Mouse (Mus musculus) lung, embryonic 16.5 days (tissue): ENCODE results near the gene Nop56. TPM values are rescaled to one million over a fixed set of nuclear protein-coding genes. Genes with fewer than 3 reads are reported as not detected.
A peak's percentile ranks its signal among the peaks of the same experiment; 100 is the strongest.

ENCODE experiments used
- ATAC-seq: fragments of 200-750 bp; cut with Nextera tagmentation; 2 replicates; pipeline ENCODE4 v1.8.0; 2017; ENCODE audit warnings: low read depth, mild to moderate bottlenecking, moderate library complexity
- H3K27ac ChIP-seq: fragments of 300-500 bp; sonication (generic); 2 replicates; pipeline ENCODE4 v1.5.1; 2014; ENCODE audit warnings: mild to moderate bottlenecking, control low read depth, low read length
- H3K27me3 ChIP-seq: fragments of 300-500 bp; sonication (generic); 2 replicates; pipeline ENCODE4 v1.6.1; 2014; ENCODE audit warnings: low read depth, low read length, mixed read lengths; ENCODE audit not compliant: control insufficient read depth, insufficient read depth
- H3K36me3 ChIP-seq: fragments of 300-500 bp; sonication (generic); 2 replicates; pipeline ENCODE4 v1.6.1; 2014; ENCODE audit warnings: low read length; ENCODE audit not compliant: control insufficient read depth, insufficient read depth
- H3K4me1 ChIP-seq: fragments of 300-500 bp; sonication (generic); replicated peaks from 2 replicates; pipeline ENCODE4 v1.6.1; 2014; ENCODE audit warnings: low read length, mixed read lengths; ENCODE audit not compliant: control insufficient read depth, insufficient read depth
- H3K4me2 ChIP-seq: fragments of 300-500 bp; sonication (generic); 2 replicates; pipeline ENCODE4 v1.6.1; 2014; ENCODE audit warnings: low read depth, low read length, control low read depth
- H3K4me3 ChIP-seq: fragments of 300-500 bp; sonication (generic); 2 replicates; pipeline ENCODE4 v1.5.1; 2014; ENCODE audit warnings: mild to moderate bottlenecking, low read length, control low read depth
- H3K9ac ChIP-seq: fragments of 300-500 bp; sonication (generic); 2 replicates; pipeline ENCODE4 v1.6.1; 2014; ENCODE audit warnings: low read length, control low read depth
- H3K9me3 ChIP-seq: fragments of 300-500 bp; sonication (generic); 2 replicates; pipeline ENCODE4 v1.6.1; 2016; ENCODE audit warnings: low read length; ENCODE audit not compliant: control insufficient read depth
- WGBS: fragments of 180-500 bp; shearing (Covaris S2); extraction: QIAGEN DNeasy Blood & Tissue Kit; methylation state at CpG from one replicate; pipeline ENCODE4 v1.1.7; 2014; 5-methylcytosine and 5-hydroxymethylcytosine counted together
- polyA plus RNA-seq: library from polyadenylated mRNA; unstranded; fragments of >200 nt; fragmentation: Nextera tagmentation; extraction: Ambion mirVana; gene quantifications from 2 replicates; pipeline ENCODE4 v1.2.1, GENCODE M21; 2015

The Nop56 gene
- polyA plus RNA-seq, 1 experiment from 2014 or later = 233 TPM

GRCm38 (mm10) chr2:130293009-130293408, 18.8 kb downstream of the Nop56 start:
- peaks cover 27% of the 10 kb centered on the region for H3K27me3 ChIP-seq
- 54% methylated on average over 3 of the region's 3 CpGs for WGBS
- no peak overlapping the region for H3K9ac ChIP-seq
- no peaks in the 10 kb centered on the region for H3K36me3 ChIP-seq
- peaks cover 11% of the 10 kb centered on the region; the same call in 1 of the 2 replicates for H3K4me1 ChIP-seq
- H3K4me3 ChIP-seq = no peak overlapping the region
- H3K9me3 ChIP-seq = no peaks in the 10 kb centered on the region
- ATAC-seq = no peak
- no peak overlapping the region for H3K4me2 ChIP-seq
- H3K27ac ChIP-seq = no peak overlapping the region

- WGBS = 5% methylated on average over 4 of the region's 4 CpGs
- H3K9ac ChIP-seq = no peak overlapping the region
- no peak for ATAC-seq
- peaks cover 27% of the 10 kb centered on the region for H3K27me3 ChIP-seq
- H3K4me1 ChIP-seq = peaks cover 11% of the 10 kb centered on the region; the same call in 1 of the 2 replicates
- H3K4me3 ChIP-seq = no peak overlapping the region
- H3K4me2 ChIP-seq = no peak overlapping the region
- H3K36me3 ChIP-seq = no peaks in the 10 kb centered on the region
- H3K27ac ChIP-seq = no peak overlapping the region
- H3K9me3 ChIP-seq = no peaks in the 10 kb centered on the region
These were observed 19.3 kb downstream of the Nop56 start for GRCm38 (mm10) chr2:130293486-130293885.

DNA sequence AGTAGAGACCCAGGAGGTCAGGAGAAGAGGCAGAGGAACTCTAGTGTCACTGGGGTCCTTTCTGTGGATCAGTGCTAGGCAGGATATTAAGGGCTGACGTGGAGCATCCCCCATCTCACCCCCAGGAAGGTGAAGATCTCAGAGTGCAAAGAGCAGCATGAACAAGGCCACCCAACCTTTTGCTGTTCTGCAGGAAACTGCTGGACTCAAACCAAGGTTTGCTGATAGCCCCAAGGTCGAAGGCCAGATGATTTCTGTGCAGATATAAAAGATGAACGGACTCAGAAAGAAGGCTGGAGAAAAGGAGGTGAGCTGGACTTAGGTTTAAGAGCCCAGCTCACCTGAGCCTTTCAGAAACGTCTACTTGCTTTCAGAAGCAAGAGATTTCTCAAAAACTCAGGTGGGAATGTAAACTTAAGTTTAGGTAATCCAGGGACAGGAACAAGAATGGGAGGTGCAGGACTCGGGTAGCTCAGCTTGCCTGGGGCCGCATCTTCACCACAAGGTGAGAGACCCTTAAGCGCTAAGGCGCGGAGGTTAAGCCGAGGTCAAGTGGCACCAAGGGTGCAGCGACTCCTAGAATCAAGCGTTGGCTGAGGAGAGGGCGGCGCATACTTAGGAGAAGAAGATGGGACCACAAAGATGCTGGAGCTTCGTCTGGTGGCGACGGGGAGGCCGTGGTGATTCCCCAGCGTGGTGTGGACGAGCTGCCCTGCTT, 20.1 kb downstream of the Nop56 start:
- Histone ChIP-seq H3K4me3 (peak overlapping the region; percentile 81), H3K36me3 (no peaks in the 10 kb centered on the region), H3K9ac (peak overlapping the region; percentile 76), H3K4me1 (peaks cover 11% of the 10 kb centered on the region; the same call in 1 of the 2 replicates), H3K27me3 (peaks cover 27% of the 10 kb centered on the region), H3K4me2 (peak overlapping the region; percentile 92), H3K9me3 (no peaks in the 10 kb centered on the region), H3K27ac (no peak overlapping the region)
- 6% methylated on average over 20 of the region's 20 CpGs for WGBS
- ATAC-seq = no peak

- Histone ChIP-seq H3K9me3 (no peaks in the 10 kb centered on the region), H3K27ac (0 out of 2 replicates have a peak within 1 kb of the TSS, but pooled peaks have one; percentile 12), H3K27me3 (peaks cover 27% of the 10 kb centered on the region), H3K4me1 (peaks cover 11% of the 10 kb centered on the region; the same call in 1 of the 2 replicates), H3K9ac (peak within 1 kb of the TSS; percentile 76), H3K36me3 (no peaks in the 10 kb centered on the region), H3K4me2 (peak within 1 kb of the TSS; percentile 92), H3K4me3 (peak within 1 kb of the TSS; percentile 81)
- under 1% methylated on average over 30 of the region's 39 CpGs for WGBS
- peak; percentile 89 for ATAC-seq
These were observed 20.7 kb downstream of the Nop56 start, which contains the start of gene Ebf4 for GRCm38 (mm10) chr2:130294936-130295277. Ebf4 (plus strand) TSS chr2:130295169.

DNA sequence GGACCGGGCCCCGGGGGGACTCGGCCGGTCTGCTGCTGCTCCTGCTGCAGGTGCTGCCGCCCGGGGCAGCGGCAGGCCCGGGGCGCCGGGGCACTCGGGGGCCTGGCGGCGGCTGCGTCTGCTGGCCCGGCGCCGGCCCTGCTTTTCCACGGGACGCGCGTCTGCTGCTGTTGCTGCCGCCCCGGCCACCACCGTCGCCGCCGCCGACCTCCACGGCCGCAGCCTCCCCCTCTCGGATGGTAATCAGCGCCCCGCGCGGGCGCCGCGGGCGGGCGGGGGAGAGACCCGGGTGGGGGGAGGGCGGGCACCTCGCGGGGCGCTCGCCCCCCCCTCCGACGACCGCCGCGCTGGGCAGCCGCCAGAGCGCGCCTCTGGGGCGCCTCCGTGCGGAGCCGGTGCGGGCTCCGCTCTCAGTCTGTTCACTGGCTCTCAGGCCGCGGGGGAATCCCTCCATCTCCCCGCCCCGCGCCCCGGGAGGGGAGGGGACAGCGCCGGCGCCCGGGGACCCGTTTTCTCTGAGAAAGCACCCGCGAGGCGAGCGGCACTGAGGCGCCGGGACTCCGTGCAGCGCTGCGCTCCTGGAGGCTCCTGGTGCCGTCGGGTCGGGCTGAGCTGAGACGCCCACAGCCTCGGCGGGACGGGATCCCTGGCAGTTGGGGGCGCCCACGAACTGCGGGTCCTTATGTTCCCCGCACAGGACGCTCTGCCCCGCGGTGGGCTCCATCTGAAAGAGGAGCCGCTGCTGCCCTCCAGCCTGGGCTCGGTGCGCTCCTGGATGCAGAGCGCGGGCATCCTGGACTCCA, 21.3 kb downstream of the Nop56 start:
- WGBS = under 1% methylated on average over 68 of the region's 99 CpGs
- Histone ChIP-seq H3K4me1 (peaks cover 11% of the 10 kb centered on the region; the same call in 1 of the 2 replicates), H3K4me2 (peak overlapping the region; percentile 92), H3K4me3 (peak overlapping the region; percentile 81), H3K9me3 (no peaks in the 10 kb centered on the region), H3K36me3 (no peaks in the 10 kb centered on the region), H3K27ac (0 out of 2 replicates have a peak overlapping the region, but pooled peaks have one; percentile 12), H3K9ac (peak overlapping the region; percentile 76), H3K27me3 (peaks cover 27% of the 10 kb centered on the region)
- peak; percentile 60 for ATAC-seq

DNA sequence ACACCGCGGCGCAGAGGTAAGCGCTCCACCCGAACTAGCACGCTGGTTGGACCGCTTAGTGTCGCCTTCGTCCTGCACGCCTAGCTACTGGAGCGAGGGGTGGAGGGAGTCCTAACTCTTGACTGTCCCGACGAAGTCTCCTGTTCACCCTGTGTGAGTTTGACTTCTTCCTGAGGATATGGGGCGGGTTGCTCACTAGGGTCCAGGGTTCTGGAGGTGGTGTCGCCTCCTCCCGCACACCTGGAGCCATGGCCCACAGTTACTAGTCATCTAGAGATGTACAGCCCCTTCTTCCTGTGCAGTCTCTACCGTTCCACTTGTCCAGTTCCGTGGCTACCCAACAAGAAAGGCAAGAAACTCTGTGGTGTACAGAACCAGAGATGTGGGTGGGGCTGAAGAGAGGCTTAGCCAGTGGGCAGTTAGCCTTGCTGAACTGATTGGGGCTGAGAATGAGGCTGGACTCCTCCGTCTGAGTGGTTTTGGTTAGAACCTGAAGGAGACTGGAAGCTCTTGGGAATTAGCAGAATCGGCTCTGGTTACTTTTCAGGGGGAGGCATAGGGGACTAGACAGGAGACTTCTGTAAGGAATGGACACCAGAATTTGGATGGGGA, 22.0 kb downstream of the Nop56 start:
- Histone ChIP-seq H3K9me3 (no peaks in the 10 kb centered on the region), H3K36me3 (no peaks in the 10 kb centered on the region), H3K4me1 (peaks cover 11% of the 10 kb centered on the region; the same call in 1 of the 2 replicates), H3K27me3 (peaks cover 27% of the 10 kb centered on the region), H3K9ac (peak overlapping the region; percentile 76), H3K4me2 (peak overlapping the region; percentile 92), H3K4me3 (peak overlapping the region; percentile 81), H3K27ac (no peak overlapping the region)
- ATAC-seq = no peak; the same call in 1 of the 2 replicates
- 2% methylated on average over 20 of the region's 20 CpGs for WGBS

GRCm38 (mm10) chr2:130297580-130297979, 23.4 kb downstream of the Nop56 start:
- peaks cover 26% of the 10 kb centered on the region for H3K27me3 ChIP-seq

GRCm38 (mm10) chr2:130303014-130303413, 28.8 kb downstream of the Nop56 start:
- no peaks in the 10 kb centered on the region for H3K4me1 ChIP-seq
- H3K36me3 ChIP-seq = no peaks in the 10 kb centered on the region
- H3K27me3 ChIP-seq = no peaks in the 10 kb centered on the region; the same call in 1 of the 2 replicates
- no peak overlapping the region for H3K4me2 ChIP-seq
- H3K9me3 ChIP-seq = no peaks in the 10 kb centered on the region
- no peak for ATAC-seq
- no peak overlapping the region for H3K4me3 ChIP-seq
- no peak overlapping the region for H3K27ac ChIP-seq
- WGBS = 64% methylated on average over 4 of the region's 4 CpGs
- H3K9ac ChIP-seq = no peak overlapping the region

More at GRCm38 (mm10) chr2:130297580-130297979, 23.4 kb downstream of the Nop56 start:
- Histone ChIP-seq H3K4me3 (no peak overlapping the region), H3K4me2 (no peak overlapping the region), H3K4me1 (peaks cover 11% of the 10 kb centered on the region; the same call in 1 of the 2 replicates), H3K27ac (no peak overlapping the region), H3K9me3 (no peaks in the 10 kb centered on the region), H3K9ac (no peak overlapping the region), H3K36me3 (no peaks in the 10 kb centered on the region)
- 80% methylated on average over 9 of the region's 9 CpGs for WGBS
- ATAC-seq = no peak

DNA sequence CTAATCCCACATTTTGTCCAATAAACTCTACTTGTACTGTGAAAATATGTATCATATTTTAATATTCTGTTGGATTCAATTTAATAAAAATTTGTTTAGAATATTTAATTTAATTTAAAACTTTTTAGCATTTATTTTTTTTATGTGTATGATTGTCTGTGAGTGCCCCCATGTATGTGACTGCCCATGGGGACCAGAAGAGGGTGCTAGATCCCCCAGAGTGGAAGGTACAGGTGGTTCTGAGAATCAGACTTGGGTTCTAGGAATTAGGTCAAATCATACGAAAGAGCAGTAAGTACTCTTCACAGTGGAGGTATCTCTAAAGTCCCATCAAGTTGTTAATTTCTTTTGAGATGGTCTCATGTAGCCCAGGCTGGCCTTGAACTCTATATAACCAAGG, 52.8 kb downstream of the Nop56 start:
- H3K9ac ChIP-seq = no peak overlapping the region
- WGBS = 69% methylated on average over 1 of the region's 1 CpGs
- H3K4me3 ChIP-seq = no peak overlapping the region
- H3K9me3 ChIP-seq = no peaks in the 10 kb centered on the region
- no peak for ATAC-seq
- H3K27ac ChIP-seq = no peak overlapping the region
- no peaks in the 10 kb centered on the region for H3K36me3 ChIP-seq
- no peaks in the 10 kb centered on the region for H3K4me1 ChIP-seq
- no peak overlapping the region for H3K4me2 ChIP-seq
- H3K27me3 ChIP-seq = no peaks in the 10 kb centered on the region
